Mouse (Mus musculus) testis, postnatal 10 days (tissue): Measurements from ENCODE around the gene Alg11.

ENCODE experiments used
- DNase-seq: peaks from one replicate; pipeline ENCODE4 v3.0.0; 2021; ENCODE audit warnings: low spot score

Gene Alg11

DNA sequence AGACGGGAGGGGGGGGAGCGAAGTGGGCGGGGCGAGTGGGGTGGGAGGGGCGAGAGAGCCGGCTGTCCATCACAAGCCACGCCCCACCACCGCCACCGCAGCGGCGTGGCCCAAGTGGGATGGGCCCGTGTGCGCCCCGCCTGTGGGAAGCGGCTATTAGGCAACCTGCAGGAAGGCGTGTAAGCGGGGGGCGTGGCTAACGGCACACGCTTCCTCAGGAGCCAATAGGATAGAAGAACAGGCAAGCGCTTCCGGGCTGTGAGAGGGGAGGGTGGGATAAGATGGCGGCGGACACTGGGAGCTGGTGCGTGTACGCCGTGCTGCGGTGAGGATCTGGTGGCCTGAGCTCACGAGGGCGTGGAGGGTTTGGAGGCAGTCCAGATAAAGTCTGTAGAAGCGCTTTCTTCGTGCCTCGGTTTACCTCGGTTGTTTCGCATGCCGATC is at the start of gene Alg11:
TSS of gene Alg11 (plus strand) at position 276 of the 444 bp plus-strand sequence.
- peak; percentile 98 for DNase-seq

DNA sequence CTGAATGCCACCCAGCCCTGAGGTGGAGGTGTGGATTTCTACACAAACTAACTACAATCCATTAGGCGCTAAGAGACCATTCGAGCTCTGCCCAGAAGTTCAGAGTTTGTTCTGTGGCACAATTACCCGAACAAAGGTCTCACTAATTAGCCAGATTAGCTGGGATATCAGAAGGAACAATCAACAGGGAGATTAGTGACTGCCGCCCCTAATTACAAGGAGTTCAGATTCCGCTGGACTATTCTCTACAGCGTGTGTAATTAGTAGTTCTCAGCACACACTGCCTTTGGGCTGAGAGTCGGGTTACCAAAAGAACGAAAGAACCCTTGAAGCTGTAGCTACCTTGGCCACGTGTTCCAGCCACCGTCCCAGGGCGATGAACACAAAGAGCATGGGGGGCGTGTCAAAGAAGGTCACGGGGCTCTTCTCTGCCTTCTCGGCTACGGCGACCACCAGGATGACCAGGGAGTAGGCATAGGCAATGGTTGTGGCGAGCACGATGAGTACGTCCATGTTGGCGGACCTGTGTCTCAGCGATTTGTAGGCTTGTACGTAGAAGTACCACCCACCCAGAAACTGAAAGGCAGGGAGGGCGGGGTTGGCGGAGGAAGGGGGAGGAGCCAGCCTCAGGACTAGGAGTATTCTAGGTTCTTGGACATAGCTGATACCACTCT is 47.4 kb upstream of the Alg11 start:
- DNase-seq, result no peak

DNA sequence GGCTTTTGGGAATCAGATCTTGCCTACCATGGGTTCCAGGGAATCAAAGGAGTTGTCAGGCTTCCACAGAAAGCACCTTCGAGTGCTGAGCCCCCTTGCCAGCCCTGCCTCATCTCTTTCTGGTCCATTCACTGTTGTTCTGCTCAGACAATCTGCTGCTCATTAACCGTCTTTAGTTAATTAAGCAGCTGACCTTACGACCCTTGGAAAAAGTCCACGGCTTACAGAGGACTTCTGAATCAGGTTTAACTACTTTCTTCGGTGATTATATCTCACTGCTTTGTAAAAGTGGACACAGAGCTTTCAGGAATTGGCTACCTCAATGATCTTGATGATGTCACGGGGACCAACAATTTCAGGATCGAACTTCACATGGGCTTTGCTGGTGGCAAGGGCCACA is 42.8 kb upstream of the Alg11 start:
- no peak for DNase-seq

DNA sequence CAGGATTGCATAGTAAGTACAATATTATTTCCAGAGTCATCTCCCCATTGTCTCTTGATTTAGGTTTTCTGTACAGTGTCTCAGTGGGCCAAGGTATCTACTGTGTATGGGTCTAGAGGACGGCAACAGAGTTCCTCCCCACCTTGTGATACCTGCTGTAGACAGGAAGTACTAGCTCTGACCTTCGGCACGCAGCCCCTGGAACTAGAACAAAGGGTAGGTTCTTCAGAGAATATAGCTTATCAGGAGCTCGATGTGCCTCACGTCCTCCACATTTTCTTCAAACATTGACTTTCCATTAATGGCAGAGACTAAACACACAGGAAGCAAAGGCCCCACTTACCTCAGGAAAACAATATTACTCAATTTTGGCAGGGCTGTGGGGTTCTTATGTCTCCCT is 41.0 kb upstream of the Alg11 start:
- DNase-seq, result no peak

DNA sequence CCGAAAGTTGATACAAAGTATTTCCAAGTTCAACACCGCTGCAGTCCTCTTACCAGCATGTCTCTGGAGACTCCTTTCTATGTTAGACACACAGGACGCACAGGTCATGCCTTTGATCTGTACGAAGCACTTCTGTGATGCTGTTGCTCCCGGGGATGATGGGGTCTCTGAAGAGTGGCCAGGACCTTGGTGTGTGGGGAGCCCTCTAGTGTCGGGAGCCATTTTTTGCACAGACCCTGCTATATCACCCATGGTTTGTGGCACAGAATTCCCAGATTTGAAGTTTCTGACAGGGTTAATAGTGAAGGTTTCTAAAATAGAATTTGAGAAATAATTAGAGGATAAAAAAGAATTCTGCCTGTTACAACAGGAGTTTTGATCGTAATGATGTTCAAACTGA is 38.3 kb upstream of the Alg11 start:
- no peak for DNase-seq

DNA sequence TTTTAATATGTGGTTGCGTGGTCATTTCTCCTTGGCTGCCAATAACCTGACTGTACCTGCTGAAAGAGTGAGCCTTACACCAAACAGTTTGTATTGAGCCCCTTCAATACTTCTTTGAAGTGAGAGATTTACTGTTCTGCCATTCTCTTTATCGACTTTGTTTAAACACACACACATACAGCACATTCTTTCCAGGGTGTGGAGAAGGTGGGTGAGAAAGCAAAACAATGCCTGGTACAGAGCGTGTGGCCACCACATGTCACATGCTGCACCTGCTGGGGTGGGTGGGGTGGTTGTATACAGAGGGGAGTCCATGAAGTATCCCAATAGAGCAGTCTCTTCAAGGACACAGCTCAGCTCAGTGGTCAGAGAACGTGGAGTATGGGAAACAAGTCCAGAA is 35.3 kb upstream of the Alg11 start:
- no peak for DNase-seq

DNA sequence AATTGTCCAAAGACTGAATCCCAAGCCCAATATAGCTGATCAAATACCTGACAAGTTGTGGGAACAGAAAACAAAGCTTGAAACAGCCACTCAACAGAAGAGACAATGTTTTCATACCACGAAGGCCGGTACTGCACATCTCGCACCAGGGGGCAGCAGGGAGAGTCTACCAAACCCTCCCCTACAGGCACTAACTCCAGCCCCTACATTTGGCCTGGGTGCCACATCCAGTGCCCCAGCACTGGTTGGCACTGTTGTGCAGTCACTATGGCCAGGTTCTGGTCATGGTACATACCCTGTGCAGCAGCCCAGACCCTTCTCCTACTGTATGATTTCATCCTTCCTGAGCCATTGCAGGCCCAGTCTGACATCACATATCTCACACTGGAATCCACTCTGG is 31.5 kb upstream of the Alg11 start:
- no peak for DNase-seq

DNA sequence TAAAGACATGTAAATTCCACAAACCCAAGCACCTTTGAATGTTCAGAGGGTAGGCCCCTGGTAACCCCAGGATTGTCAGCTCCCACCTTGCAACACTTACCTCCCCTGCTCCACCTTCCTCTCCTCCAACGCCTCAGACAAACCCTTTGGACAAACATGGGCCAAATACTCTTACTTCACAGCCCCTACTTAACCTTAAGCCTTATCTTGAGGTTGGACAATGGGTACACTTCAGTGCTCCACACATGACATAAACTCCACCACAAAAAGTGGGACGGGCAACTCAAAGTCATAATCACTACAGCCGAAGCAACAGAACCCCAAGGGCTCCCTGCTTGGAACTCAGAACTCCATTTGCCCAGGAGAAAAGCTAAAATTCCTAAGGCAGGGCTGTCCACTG is 29.5 kb upstream of the Alg11 start:
- DNase-seq, result no peak

DNA sequence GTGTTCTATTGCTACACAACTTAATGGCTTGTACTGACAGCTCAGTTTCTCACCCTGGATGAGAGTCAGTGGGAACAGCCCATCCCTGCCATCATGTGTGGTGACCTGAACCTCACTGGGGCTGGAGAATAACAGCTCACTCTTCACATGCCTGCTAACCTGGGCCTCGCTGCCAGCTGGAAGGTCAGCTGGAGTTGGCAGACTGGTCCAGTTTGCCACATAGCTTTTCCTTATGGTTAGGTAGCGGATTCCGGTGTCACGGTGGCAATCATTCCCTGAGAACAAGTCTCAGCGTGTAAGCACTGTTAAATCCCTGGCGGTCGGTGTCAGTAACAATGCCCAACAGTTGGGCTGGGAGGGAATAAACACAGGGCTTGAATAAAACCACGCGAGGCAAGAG is 24.4 kb upstream of the Alg11 start:
- DNase-seq, result no peak

DNA sequence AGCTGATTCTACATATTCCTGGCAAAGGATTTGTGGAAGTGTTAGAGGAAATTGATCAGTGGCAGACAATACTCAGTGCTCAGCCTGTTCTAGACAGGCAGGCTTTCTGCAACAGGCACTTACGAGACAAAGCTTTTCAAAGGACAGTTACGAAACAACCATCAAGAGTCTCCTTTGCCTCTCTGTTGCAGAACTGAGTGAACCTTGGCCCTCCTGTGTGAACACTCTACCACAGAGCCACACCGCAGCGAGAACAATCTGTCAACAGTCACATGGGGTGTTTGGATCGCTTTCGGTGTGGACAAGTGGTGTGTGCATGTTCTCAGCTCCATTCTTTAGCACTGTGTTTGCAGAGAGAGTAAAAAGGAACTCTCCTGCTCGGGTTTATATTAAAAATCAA is 23.5 kb upstream of the Alg11 start:
- no peak for DNase-seq

DNA sequence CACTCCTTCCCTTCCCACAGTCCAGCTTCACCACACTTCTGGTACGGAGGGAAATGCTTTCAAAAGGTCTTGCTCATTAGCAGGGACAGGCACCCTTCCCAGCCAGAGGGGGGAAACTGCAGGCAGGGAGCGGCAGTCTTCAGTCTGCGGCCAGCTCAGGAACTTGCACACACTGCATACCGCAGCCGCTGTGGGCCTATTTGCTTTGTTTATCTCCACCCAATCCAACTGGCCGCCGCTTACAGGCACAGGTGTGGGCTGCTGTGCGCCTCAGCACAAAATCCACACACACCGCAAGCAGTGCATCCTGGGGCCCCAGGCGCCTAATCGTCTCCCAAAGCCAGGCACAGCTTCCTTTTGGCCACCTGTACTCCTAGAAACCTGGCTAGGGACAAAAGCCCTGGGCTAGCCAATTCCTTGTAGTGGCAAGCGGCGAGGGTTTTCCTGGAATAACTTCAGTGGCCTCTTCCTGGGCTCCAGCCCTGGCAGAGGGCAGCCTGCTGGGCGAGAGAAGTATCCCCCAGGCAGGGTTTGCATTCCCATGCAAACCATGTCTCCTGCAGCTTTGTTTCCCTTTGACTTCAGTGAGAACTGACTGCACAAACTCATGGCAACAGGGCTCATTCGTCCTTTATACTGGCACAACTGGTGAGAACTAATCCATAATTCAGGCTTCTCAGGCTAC is 20.9 kb upstream of the Alg11 start:
- DNase-seq, result no peak

DNA sequence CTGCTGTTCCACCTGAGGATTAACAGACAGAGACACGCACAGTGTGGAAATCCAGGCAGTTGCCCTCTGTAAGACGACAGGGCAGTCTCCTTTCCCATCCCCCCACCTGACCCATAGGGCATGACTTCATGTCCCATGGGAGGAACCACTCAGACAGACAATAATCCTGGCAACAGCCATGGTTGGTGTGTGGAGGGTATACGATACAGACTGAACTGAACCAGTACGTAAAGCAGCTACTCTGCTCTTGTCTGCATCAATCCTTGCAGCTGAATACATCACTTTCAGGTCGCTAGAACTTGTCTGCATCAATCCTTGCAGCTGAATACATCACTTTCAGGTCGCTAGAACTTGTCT is 20.4 kb upstream of the Alg11 start:
- DNase-seq, result no peak

DNA sequence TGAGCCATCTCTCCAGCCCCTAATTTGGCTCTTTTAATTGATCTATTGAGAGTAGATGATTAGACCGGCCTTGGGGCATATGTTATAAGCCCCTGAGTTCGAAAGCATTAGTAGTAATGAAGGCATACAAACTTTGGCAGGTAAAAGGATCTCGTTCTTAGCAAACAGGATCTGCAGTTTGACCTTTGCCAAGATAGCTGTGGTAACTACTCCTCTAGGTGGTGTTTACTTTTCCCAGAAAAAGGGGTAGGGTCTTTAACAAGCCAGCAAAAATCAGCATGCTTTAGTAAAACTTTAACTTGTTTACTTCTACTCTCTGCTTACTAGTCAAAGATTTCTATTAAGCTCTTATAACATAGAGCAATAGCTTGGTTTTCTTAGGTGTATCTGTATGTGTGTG is 18.0 kb upstream of the Alg11 start:
- DNase-seq, result no peak

DNA sequence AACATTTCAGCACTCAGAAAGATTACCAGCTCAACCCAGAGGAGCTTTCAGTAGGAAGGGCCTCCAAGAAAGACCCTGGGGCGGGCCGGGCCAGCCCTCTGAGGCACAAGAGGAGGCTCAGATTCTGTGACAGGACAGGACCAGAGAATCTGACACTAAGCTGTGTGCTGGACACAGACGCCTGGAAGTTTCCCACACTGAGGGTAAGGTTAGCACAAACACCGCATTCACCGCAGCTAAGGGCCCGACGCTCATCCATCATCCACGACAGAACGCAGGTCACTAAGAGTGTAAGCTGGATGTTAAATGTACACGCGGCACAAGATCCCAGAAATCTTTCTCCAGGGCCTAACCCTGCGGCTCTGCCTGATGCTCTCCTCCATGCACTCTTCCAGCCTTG is 16.8 kb upstream of the Alg11 start:
- no peak for DNase-seq

DNA sequence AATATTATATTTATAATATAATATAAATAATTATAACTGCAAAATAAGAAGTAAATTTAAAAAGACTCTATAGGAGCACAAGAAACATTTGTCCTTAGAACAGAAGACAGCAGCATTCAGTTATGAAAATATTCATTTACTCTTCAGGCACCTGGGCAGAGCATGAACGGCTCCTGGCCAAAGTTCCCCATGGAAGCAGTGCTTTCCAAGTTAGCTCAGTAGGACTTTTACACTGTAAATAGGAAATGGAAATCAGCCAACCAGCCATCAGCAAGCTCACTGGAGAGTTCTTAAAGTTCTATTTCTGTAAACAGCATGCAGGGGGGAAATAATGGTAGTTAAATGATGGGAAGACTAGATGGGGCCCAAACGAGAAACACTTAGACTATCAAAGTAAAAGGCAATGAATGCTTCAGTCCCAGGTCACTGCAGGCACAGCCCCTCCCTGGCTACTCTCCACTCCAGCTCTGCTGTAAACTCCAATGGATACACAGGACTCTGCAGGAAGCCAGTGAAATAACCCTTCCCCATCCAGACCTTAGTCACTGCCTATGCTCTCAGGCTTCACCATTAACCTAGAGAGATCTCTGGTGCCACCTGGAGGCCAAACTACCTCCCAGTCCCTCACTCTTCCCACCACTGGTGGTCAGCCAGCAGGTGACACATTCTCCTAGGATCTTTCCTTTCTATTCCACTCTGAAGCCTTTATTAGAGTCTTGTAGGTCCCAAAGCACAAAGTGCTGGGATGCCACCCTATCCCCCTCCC is 12.6 kb upstream of the Alg11 start:
- DNase-seq, result peak; percentile 80

DNA sequence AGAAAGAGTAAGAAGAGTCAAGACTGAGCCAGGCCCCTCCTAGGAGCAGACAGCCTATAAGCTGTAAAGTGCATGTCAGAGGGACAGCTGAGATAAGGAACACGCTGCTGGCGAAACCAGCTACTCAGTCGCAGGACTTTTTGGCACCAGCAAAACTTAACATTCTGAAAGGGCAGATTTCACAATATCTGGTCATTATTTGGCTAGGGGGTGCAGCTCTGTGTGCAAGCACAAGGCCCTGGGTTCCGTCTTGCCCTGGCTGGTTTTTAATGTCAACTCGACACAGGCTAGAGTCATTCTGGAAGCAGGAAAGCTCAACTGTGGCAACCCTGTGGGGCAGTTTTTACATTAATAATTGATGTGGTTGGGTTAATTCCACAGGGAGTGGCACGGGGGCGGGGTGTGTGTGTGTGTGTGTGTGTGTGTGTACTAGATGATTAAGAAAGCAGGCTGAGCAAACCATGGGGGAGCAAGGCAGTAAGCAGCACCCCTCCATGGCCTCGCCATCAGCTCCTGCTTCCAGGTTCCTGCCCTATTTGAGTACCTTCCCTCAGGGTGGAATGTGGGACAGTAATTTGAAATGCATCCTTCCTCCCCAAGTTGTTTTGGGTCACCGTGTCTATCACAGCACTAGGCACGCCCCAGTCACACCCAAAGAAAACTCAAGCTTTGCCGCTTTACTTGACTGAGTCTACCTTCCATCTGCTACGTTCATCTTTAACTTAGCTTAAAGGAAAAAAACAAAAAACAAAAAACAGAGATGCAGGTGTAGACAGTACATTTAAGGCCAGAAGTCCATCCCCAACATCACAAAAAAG is 5.6 kb upstream of the Alg11 start:
- DNase-seq, result no peak

DNA sequence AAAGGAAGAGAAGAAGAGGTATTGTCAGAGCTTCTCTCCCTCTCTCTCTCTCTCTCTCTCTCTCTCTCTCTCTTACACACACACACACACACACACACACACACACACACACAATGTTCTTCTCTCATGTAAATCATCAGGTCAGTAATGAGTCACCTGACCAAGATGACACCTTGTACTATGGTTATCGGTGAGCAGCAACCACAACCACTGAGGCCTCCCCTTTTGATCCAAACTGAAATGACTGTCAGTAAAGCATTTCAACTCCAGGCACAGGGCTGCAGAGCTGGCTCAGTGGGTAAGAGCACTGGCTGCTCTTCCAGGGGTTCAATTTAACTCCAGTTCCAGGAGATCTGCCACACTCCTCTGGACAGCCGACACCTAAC is 5.0 kb upstream of the Alg11 start:
- no peak for DNase-seq

DNA sequence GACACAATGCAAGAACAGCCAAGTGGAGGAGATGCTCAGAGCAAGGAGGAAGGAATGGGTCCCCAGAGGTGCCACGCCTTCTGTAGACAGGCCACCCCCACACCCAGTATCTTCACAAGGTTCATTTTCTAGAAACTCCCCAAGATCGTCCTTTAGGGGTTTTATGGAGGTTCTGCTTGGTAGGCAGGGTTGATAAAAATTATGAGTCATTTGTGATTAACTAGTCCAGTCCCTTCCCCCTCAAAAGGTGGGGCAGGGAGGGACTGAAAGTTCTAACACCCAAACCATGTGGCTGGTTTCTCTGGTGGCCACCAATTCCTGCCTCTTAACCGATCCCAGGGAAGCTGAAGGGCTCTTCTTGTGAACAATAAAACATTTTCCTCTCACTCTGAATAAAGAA is 3.7 kb upstream of the Alg11 start:
- DNase-seq, result no peak

DNA sequence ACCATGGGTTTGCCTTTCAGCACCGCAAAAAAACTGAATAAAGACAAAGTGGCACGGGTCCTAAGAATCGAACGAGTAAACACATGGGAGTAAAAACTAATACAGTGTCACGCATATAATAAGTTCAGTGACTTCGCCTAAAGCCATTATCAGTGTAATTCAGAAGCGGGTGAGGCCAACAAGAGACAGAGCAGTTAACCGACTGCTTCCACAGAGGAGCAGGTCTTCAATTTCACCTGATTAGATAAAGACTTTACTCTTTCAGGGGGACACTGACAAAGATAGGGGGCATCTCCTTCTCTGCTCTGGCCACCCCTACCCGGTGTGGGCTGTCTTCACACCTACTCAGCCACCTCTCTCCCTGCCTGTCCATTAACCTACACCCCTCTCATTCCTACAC is 2.2 kb upstream of the Alg11 start:
- DNase-seq, result no peak

DNA sequence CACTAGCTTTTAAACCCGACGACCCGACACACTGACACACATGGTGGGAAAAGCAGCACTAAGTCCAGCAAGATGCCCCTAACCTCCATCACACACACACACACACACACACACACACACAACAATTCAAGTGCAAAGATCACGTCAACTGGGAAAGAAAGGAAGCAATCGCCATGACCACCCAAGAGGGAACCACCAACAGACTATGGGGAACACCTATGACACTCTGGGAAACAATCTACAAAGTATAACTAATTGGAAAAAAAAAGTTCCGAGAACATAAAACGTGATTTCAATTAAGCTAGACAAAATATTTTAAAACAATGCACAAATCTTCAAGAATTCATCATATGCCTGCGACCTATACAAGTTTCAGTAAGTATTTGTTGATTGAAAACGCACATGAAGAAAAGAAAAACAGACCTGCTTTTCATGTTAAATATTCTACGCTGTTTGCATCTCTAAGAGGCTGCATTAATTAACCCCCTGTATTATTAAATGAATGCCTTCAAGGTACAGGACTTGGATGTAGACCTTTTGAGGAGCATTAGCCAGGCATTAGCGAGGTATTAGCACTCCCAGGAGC is 1.3 kb upstream of the Alg11 start:
- no peak for DNase-seq

DNA sequence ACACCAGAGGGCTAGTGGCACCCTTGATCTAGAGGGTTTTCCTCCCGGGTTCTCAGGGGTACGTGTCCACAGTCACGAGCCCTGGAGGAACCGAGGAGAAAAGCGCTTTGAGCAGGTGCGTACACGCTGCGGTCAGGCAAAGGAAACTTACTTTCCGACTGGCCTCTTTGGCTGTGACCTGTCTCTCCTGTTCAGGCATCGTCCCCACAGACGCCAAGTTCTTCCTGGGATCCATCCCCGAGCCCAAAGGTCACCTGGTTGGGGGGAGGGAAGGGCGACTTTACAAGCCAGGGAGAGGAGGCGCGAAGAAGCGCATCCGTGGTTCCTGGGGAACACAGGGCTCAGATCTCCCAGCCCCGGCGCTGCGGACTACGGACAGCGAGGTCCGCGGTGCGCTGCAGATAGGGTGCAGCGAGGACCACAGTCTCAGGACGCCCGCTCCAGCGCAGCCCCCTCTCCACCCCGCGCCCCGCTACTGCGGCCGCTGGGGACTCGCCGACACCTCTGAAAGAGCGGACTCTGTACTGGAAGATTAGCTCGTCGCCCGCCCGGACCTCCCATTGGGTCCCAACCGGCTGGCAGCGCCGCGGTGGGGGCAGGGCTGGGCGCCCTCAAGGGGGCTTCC is 588 bp upstream of the Alg11 start, which contains the start of gene Atp7b:
TSS of gene Atp7b (minus strand) at position 485 of the 625 bp plus-strand sequence.
- no peak for DNase-seq

DNA sequence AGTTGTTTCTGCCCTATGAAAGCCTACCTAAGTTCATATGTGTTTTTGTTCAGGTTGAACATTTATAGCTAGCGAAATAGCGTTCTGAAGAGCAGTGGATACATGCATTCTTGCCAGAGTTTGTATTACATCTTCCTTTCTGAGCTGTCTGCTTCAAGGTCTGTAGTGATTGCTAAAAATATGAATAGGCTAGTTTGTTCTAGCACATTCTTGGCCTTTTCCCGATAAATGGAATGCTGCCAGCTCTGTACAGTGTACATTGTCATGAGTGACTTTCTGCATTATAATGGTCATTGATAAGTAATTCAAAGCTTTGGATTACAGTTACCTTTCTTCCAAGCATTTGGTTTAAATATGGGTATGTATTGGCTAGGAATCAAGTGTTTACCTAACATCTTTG is 605 bp downstream of the Alg11 start:
- DNase-seq, result no peak
